8 mouse cellular contexts compared by ENCODE assay signal in genomic region chr5:142557397-142558067, GRCm38 (mm10). TPM values are rescaled to one million over a fixed set of nuclear protein-coding genes. Genes with fewer than 3 reads are reported as not detected.
DNase-seq lines count a peak whose midpoint lies in the region; ATAC-seq and TF ChIP-seq lines count a peak whose summit lies in the region.

No protein-coding gene starts in this region.

- DNase-seq in CD8-positive naive resting alpha-beta T cell, adult 2 months (ENCODE audit: low read depth in 2 of 2, low spot score in 2 of 2): peak; percentile 54 to 60
- peak; percentile 31 for DNase-seq in c-Kit-negative CD71-positive TER-119-positive erythroid progenitor cells, embryonic 14.5 days (ENCODE audit: low read depth, low spot score)
- DNase-seq in forebrain, embryonic 10.5 days (ENCODE audit: extremely low spot score, low spot score): peak; percentile 78
- DNase-seq in heart, postnatal 36 days: peak; percentile 72 to 74
- DNase-seq in layer of hippocampus, adult 8-10 months (ENCODE audit: low spot score in 2 of 2): peak; percentile 80 to 91
- peak; percentile 85 for DNase-seq in lung, embryonic 14.5 days
- peak; percentile 21 for DNase-seq in ovary, adult 18-20 months (ENCODE audit: low spot score)
- DNase-seq in thymus, postnatal 10 days (ENCODE audit: low spot score in 2 of 2): peak; percentile 14 to 66

- no peak overlapping the region; the same call in 1 of the 2 replicates for H3K4me3 ChIP-seq in forebrain, embryonic 10.5 days
- no peak overlapping the region for H3K4me3 ChIP-seq in lung, embryonic 14.5 days (ENCODE audit: low read depth, low read length)

- intact Hi-C loops in heart, postnatal 36 days (cut with DNase I): loop anchor here (1.0 to 5.0 kb wide), 2 partner anchors 65 to 161 kb away; no protein-coding TSS in a partner anchor

- no peaks in the 10 kb centered on the region for H3K4me1 ChIP-seq in forebrain, embryonic 10.5 days
- no peaks in the 10 kb centered on the region for H3K4me1 ChIP-seq in lung, embryonic 14.5 days (ENCODE audit: insufficient read depth)

- peak overlapping the region; percentile 27; the same call in 1 of the 2 replicates for H3K4me2 ChIP-seq in lung, embryonic 14.5 days

- no peaks in the 10 kb centered on the region for H3K9me3 ChIP-seq in forebrain, embryonic 10.5 days
- no peaks in the 10 kb centered on the region for H3K9me3 ChIP-seq in lung, embryonic 14.5 days (ENCODE audit: low read depth, low read length)

- no peak overlapping the region for H3K9ac ChIP-seq in lung, embryonic 14.5 days

- H3K36me3 ChIP-seq in forebrain, embryonic 10.5 days (replicated peaks): no peaks in the 10 kb centered on the region
- no peaks in the 10 kb centered on the region for H3K36me3 ChIP-seq in lung, embryonic 14.5 days (ENCODE audit: insufficient read depth)

- no peaks in the 10 kb centered on the region for H3K27me3 ChIP-seq in forebrain, embryonic 10.5 days (ENCODE audit: poor library complexity, severe bottlenecking)
- no peaks in the 10 kb centered on the region for H3K27me3 ChIP-seq in lung, embryonic 14.5 days (ENCODE audit: insufficient read depth, low read length)

- TF ChIP-seq CTCF in lung, embryonic 14.5 days (IDR thresholded peaks at IDR 0.05; ENCODE audit: low read depth): peak; percentile 90

- no peak overlapping the region for H3K27ac ChIP-seq in forebrain, embryonic 10.5 days
- H3K27ac ChIP-seq in lung, embryonic 14.5 days (ENCODE audit: low read depth): no peak overlapping the region

- peak; percentile 80 for ATAC-seq in lung, embryonic 14.5 days (ENCODE audit: insufficient read depth)

- WGBS in forebrain, embryonic 10.5 days: 27% methylated on average over 21 of the region's 21 CpGs
- WGBS in lung, embryonic 14.5 days: 16% methylated on average over 20 of the region's 21 CpGs

RNA-seq across cellular contexts. Expression of gene Radil, which starts 6.6 kb away (rescaled TPM):
- polyA plus RNA-seq in forebrain, embryonic 10.5 days (2016; fragmentation: Nextera tagmentation; extraction: Ambion mirVana): 2.2 and 2.8 TPM in 2 replicates
- total RNA-seq in heart, postnatal 36 days (2021): 1 to 10 TPM; 1.3 to 1.7 TPM
- total RNA-seq in layer of hippocampus, adult 8-10 months (2022): 10 to 100 TPM; 12.2 to 18.1 (median 13.7) TPM
- 1.5 and 2.6 TPM in 2 replicates for polyA plus RNA-seq in lung, embryonic 14.5 days (2014; fragmentation: Nextera tagmentation; extraction: Ambion mirVana)

RNA-seq across cellular contexts. Expression of gene Papolb, which starts 27.7 kb away (rescaled TPM):
- 0.06 and 0.21 TPM in 2 replicates for polyA plus RNA-seq in forebrain, embryonic 10.5 days (2016; fragmentation: Nextera tagmentation; extraction: Ambion mirVana)
- total RNA-seq in heart, postnatal 36 days (2021): under 1 TPM in 1 of 2 experiments, not detected in 1; 0.14 TPM
- under 1 TPM; 0.55 to 0.87 (median 0.66) TPM for total RNA-seq in layer of hippocampus, adult 8-10 months (2022)
- 0.16 and 0.39 TPM in 2 replicates for polyA plus RNA-seq in lung, embryonic 14.5 days (2014; fragmentation: Nextera tagmentation; extraction: Ambion mirVana)

RNA-seq across cellular contexts. Expression of gene Mmd2, which starts 51.1 kb away (rescaled TPM):
- 1.6 and 2.0 TPM in 2 replicates for polyA plus RNA-seq in forebrain, embryonic 10.5 days (2016; fragmentation: Nextera tagmentation; extraction: Ambion mirVana)
- total RNA-seq in heart, postnatal 36 days (2021): under 1 TPM in 1 of 2 experiments, not detected in 1; 0.28 TPM
- total RNA-seq in layer of hippocampus, adult 8-10 months (2022): 100 to 1,000 TPM; 134 to 158 (median 153) TPM
- 0.11 TPM in 1 of 2 replicates, not detected in the other for polyA plus RNA-seq in lung, embryonic 14.5 days (2014; fragmentation: Nextera tagmentation; extraction: Ambion mirVana)

Comparison
In these comparisons a context has a peak if more than half of its experiments do, and no peak if none do; other contexts are left out.
1. DNase-seq: peak in every context shown above with its lines; median percentile 86 in layer of hippocampus, adult 8-10 months; 85 in lung, embryonic 14.5 days; 78 in forebrain, embryonic 10.5 days; 73 in heart, postnatal 36 days; 57 in CD8-positive naive resting alpha-beta T cell, adult 2 months; 40 in thymus, postnatal 10 days; 31 in c-Kit-negative CD71-positive TER-119-positive erythroid progenitor cells, embryonic 14.5 days; 21 in ovary, adult 18-20 months.
2. RNA of gene Radil, which starts 6.6 kb away (total RNA-seq): 12.2 to 18.1 TPM in layer of hippocampus, adult 8-10 months; 1.3 to 1.7 TPM in heart, postnatal 36 days; every median in the first group is over 4 times any median in the second.
3. RNA of gene Mmd2, which starts 51.1 kb away (total RNA-seq): 134 to 158 TPM in layer of hippocampus, adult 8-10 months; 0.28 TPM in heart, postnatal 36 days; every median in the first group is over 100 times any median in the second.